Mouse (Mus musculus) liver, postnatal 0 days (tissue): Measurements from ENCODE around the gene Slc12a8. TPM values are rescaled to one million over a fixed set of nuclear protein-coding genes. Genes with fewer than 3 reads are reported as not detected.

Source experiments
- ATAC-seq: fragments of 200-750 bp; cut with Nextera tagmentation; 2 replicates; pipeline ENCODE4 v1.8.0; 2017; ENCODE audit warnings: mild to moderate bottlenecking, moderate library complexity
- DNase-seq: peaks from one replicate; pipeline ENCODE4 v3.0.0-alpha.2; 2016
- H3K27ac ChIP-seq: fragments of 300-500 bp; sonication (generic); 2 replicates; pipeline ENCODE4 v1.5.1; 2014; ENCODE audit warnings: antibody characterized with exemption, moderate library complexity, mild to moderate bottlenecking, low read depth
- H3K27me3 ChIP-seq: fragments of 300-500 bp; sonication (generic); 2 replicates; pipeline ENCODE4 v1.6.1; 2014; ENCODE audit warnings: low read length, control low read depth, mixed read lengths; ENCODE audit not compliant: insufficient read depth
- H3K36me3 ChIP-seq: fragments of 300-500 bp; sonication (generic); replicated peaks from 2 replicates; pipeline ENCODE4 v1.6.1; 2014; ENCODE audit warnings: mild to moderate bottlenecking, control low read depth, low read length, moderate library complexity, mixed read lengths; ENCODE audit not compliant: insufficient read depth
- H3K4me1 ChIP-seq: fragments of 300-500 bp; sonication (generic); 2 replicates; pipeline ENCODE4 v1.6.1; 2014; ENCODE audit warnings: antibody characterized with exemption, mild to moderate bottlenecking, control low read depth; ENCODE audit not compliant: insufficient read depth
- H3K4me2 ChIP-seq: fragments of 300-500 bp; sonication (generic); 2 replicates; pipeline ENCODE4 v1.6.1; 2014; ENCODE audit warnings: low read depth, mild to moderate bottlenecking, low read length, moderate library complexity, mixed read lengths
- H3K4me3 ChIP-seq: fragments of 300-500 bp; sonication (generic); 2 replicates; pipeline ENCODE4 v1.5.1; 2014; ENCODE audit warnings: low read depth, low read length
- H3K9ac ChIP-seq: fragments of 300-500 bp; sonication (generic); replicated peaks from 2 replicates; pipeline ENCODE4 v1.6.1; 2014; ENCODE audit warnings: mild to moderate bottlenecking, moderate library complexity
- H3K9me3 ChIP-seq: fragments of 300-500 bp; sonication (generic); 2 replicates; pipeline ENCODE4 v1.6.1; 2016; ENCODE audit warnings: mild to moderate bottlenecking, control low read depth, low read length, mixed read lengths
- CTCF ChIP-seq: sonication (generic); IDR thresholded peaks from 2 replicates; pipeline ENCODE4 v1.5.1; 2016; ENCODE audit warnings: antibody characterized with exemption, low read depth
- EP300 ChIP-seq: IDR thresholded peaks from 2 replicates; pipeline ENCODE4 v1.6.1; 2016; ENCODE audit warnings: antibody characterized with exemption, low read depth, mild to moderate bottlenecking
- WGBS: fragments of 180-500 bp; shearing (Covaris S2); extraction: QIAGEN DNeasy Blood & Tissue Kit; methylation state at CpG from one replicate; pipeline ENCODE4 v1.1.7; 2014; ENCODE audit not compliant: insufficient replicate concordance; 5-methylcytosine and 5-hydroxymethylcytosine counted together
- polyA plus RNA-seq: library from polyadenylated mRNA; unstranded; fragments of >200 nt; fragmentation: Nextera tagmentation; extraction: Ambion mirVana; gene quantifications from 2 replicates; pipeline ENCODE4 v1.2.1, GENCODE M21; 2015

Slc12a8 gene
- polyA plus RNA-seq, 1 experiment from 2014 or later = 0.18 TPM

- WGBS = 63% methylated on average over 5 of the region's 5 CpGs
- Histone ChIP-seq H3K9ac (no peak overlapping the region), H3K4me3 (no peak overlapping the region), H3K4me1 (no peaks in the 10 kb centered on the region), H3K4me2 (no peak overlapping the region), H3K27ac (no peak overlapping the region), H3K36me3 (no peaks in the 10 kb centered on the region), H3K9me3 (no peaks in the 10 kb centered on the region), H3K27me3 (no peaks in the 10 kb centered on the region)
- ATAC-seq (no peak), DNase-seq (no peak)
- TF ChIP-seq EP300 (no peak), CTCF (no peak)
Measured at GRCm38 (mm10) chr16:33660125-33660524, 143.0 kb downstream of the Slc12a8 start.

DNA sequence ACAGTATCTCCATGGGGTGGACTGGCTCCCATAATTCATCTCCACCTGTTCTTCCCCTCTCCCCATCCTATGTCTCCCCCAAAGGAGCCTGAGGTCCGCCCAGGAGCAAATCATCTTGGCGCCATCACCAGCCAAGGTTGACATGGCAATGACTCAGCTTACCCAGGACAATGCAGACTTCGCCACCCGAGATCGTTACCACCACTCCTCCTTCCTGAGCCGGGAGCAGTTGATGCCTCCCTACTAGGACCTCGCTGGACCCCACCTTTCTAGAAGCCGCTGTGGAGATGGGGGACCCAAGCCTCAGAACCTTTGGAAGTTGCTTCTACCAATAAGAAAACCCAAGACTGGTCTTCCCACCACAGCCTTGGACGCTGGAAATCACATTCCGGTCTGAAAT lies 145.7 kb downstream of the Slc12a8 start:
- H3K27ac ChIP-seq = no peak overlapping the region
- TF ChIP-seq EP300 (no peak), CTCF (no peak)
- ATAC-seq (no peak), DNase-seq (no peak)
- 85% methylated on average over 10 of the region's 10 CpGs for WGBS
- H3K4me1 ChIP-seq = no peaks in the 10 kb centered on the region
- no peak overlapping the region for H3K9ac ChIP-seq
- H3K36me3 ChIP-seq = no peaks in the 10 kb centered on the region
- H3K9me3 ChIP-seq = no peaks in the 10 kb centered on the region
- no peak overlapping the region for H3K4me3 ChIP-seq
- no peaks in the 10 kb centered on the region for H3K27me3 ChIP-seq
- H3K4me2 ChIP-seq = no peak overlapping the region

DNA sequence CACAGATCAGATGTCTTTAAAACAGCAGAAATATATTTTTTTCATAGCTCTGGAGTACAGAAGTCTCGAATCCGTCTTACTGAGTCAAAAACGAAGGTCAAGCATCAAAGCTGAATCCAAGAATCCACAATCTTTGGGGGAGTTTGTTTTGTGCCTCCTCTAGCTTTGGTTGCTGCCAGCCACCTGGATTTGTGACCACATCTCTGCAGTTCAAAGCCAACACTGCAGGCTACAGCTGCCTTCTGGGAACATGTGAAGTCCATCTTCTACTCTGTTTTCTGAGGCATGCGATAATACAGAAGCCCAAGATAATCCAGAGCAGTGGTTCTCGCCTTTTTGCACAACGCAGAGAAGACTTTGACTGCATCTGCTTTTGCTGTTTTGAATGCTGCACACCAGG lies 149.1 kb downstream of the Slc12a8 start:
- H3K4me3 ChIP-seq = no peak overlapping the region
- TF ChIP-seq CTCF = no peak
- no peak for TF ChIP-seq EP300
- no peak for ATAC-seq

DNA sequence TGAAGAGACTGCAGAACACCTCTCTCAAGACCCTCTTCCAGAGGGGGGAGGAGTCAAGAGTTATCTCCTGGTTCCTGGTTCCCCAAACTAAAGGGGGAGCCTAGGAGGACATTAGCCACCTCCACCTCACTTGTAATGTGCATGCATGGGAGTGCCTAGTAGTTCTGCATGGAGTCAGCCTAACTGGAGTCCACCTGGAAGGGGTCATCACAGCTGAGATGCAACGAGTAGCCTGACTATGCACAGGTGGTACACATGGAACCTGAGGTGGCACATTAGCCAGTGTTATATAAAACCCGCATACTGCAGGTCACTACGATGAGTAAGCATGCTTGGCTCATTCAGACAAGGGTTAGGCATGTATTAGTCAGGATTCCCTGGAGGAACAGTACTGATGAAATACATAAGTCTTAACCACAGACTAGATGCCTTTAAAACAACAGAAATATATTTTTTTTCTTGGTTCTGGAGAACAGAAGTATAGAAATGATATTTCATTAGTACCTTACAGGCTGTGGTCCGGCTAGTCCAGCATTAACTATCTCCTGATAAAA lies 149.9 kb downstream of the Slc12a8 start:
- WGBS = 78% methylated on average over 4 of the region's 4 CpGs

More for the DNA sequence above, 149.1 kb downstream of the Slc12a8 start:
- no peak for DNase-seq
- Histone ChIP-seq H3K36me3 (no peaks in the 10 kb centered on the region), H3K27me3 (no peaks in the 10 kb centered on the region), H3K4me2 (no peak overlapping the region), H3K9ac (no peak overlapping the region), H3K4me1 (no peaks in the 10 kb centered on the region), H3K9me3 (no peaks in the 10 kb centered on the region), H3K27ac (no peak overlapping the region)
- 80% methylated on average over 6 of the region's 6 CpGs for WGBS

DNA sequence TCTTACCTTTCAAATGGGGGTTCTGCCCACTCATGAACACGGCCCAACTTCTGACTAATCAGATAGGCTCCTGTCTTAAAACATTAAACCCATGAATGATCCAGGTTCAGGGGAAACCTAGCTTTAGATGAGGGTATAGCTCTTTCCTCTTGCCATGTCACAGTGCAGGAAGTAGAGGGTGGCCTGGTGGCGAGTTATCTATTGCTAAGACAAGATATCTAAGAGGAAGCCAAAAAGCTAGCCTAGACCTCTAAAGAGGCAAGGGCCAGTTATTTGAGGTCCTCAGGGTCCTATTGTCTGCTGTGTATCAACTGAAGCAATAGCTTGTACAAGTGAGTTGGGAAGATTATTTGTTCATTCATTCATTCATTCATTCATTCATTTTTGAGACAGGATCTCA lies 151.3 kb downstream of the Slc12a8 start:
- DNase-seq = no peak
- Histone ChIP-seq H3K27ac (no peak overlapping the region), H3K4me3 (no peak overlapping the region), H3K4me2 (no peak overlapping the region), H3K9ac (no peak overlapping the region), H3K36me3 (no peaks in the 10 kb centered on the region), H3K27me3 (no peaks in the 10 kb centered on the region), H3K9me3 (no peaks in the 10 kb centered on the region), H3K4me1 (no peaks in the 10 kb centered on the region)
- TF ChIP-seq EP300 = no peak
- no peak for TF ChIP-seq CTCF
- WGBS = 54% methylated on average over 2 of the region's 2 CpGs
- ATAC-seq = no peak

More for the DNA sequence above, 149.9 kb downstream of the Slc12a8 start:
- Histone ChIP-seq H3K4me1 (no peaks in the 10 kb centered on the region), H3K27me3 (no peaks in the 10 kb centered on the region), H3K4me3 (no peak overlapping the region), H3K27ac (no peak overlapping the region), H3K9ac (no peak overlapping the region), H3K36me3 (no peaks in the 10 kb centered on the region), H3K9me3 (no peaks in the 10 kb centered on the region), H3K4me2 (no peak overlapping the region)
- TF ChIP-seq EP300 (no peak), CTCF (no peak)
- ATAC-seq (no peak), DNase-seq (no peak)

DNA sequence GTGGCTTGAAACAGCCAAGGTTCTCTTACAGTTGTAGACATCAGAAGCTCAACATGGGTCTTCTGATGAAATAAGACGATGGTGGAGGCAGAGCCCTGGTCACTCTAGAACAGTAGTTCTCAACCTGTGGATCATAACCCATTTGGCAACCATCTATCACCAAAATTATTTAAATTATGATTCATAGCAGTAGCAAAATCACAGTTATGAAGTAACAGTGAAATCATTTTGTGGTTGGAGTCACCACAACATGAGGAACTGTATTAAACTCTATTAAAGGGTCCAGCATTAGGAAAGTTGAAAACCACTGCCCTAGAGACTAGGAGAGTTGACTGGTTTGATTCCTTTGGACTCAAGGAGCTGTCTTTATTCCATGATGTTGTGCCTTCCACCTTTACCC lies 151.9 kb downstream of the Slc12a8 start:
- ATAC-seq = no peak

GRCm38 (mm10) chr16:33670340-33670739 lies 153.2 kb downstream of the Slc12a8 start:
- Histone ChIP-seq H3K36me3 (no peaks in the 10 kb centered on the region), H3K4me3 (no peak overlapping the region), H3K9me3 (no peaks in the 10 kb centered on the region), H3K27ac (no peak overlapping the region), H3K27me3 (no peaks in the 10 kb centered on the region), H3K4me2 (no peak overlapping the region), H3K4me1 (no peaks in the 10 kb centered on the region), H3K9ac (no peak overlapping the region)
- WGBS = 64% methylated on average over 3 of the region's 3 CpGs
- ATAC-seq = no peak
- no peak for TF ChIP-seq CTCF
- no peak for TF ChIP-seq EP300
- no peak for DNase-seq

More for the DNA sequence above, 151.9 kb downstream of the Slc12a8 start:
- no peaks in the 10 kb centered on the region for H3K36me3 ChIP-seq
- DNase-seq = no peak
- 77% methylated on average over 1 of the region's 1 CpGs for WGBS
- H3K27ac ChIP-seq = no peak overlapping the region
- no peaks in the 10 kb centered on the region for H3K9me3 ChIP-seq
- H3K4me2 ChIP-seq = no peak overlapping the region
- no peaks in the 10 kb centered on the region for H3K27me3 ChIP-seq
- no peak overlapping the region for H3K4me3 ChIP-seq
- TF ChIP-seq CTCF (no peak), EP300 (no peak)
- no peak overlapping the region for H3K9ac ChIP-seq
- no peaks in the 10 kb centered on the region for H3K4me1 ChIP-seq
